Mouse (Mus musculus) liver, adult 2 months (tissue): ENCODE measurements around the gene Itgb2. TPM values are rescaled to one million over a fixed set of nuclear protein-coding genes. Genes with fewer than 3 reads are reported as not detected.
A peak's percentile ranks its signal among the peaks of the same experiment; 100 is the strongest.

Source experiments
- DNase-seq: peaks from one replicate; pipeline ENCODE4 v3.0.0-alpha.2; 2011; ENCODE audit warnings: low read depth, low spot score; ENCODE audit errors: extremely low read depth
- H3K27ac ChIP-seq: fragments of 200-500 bp; replicated peaks from 2 replicates; pipeline ENCODE4 v1.5.1; 2012; ENCODE audit warnings: low read depth, mild to moderate bottlenecking, control low read depth, inconsistent platforms, low read length; ENCODE audit not compliant: insufficient read depth
- H3K27me3 ChIP-seq: fragments of 200-500 bp; 2 replicates; pipeline ENCODE4 v1.6.1; 2012; ENCODE audit warnings: mild to moderate bottlenecking, moderate library complexity, low read length, inconsistent platforms; ENCODE audit not compliant: control insufficient read depth, insufficient read depth
- H3K36me3 ChIP-seq: fragments of 200-500 bp; 2 replicates; pipeline ENCODE4 v1.6.1; 2012; ENCODE audit warnings: low read length, inconsistent platforms; ENCODE audit not compliant: control insufficient read depth, insufficient read depth
- H3K4me1 ChIP-seq: fragments of 200-500 bp; 2 replicates; pipeline ENCODE4 v1.6.1; 2011; ENCODE audit warnings: low read length; ENCODE audit not compliant: control insufficient read depth, insufficient read depth
- H3K4me3 ChIP-seq: fragments of 200-500 bp; 2 replicates; pipeline ENCODE4 v1.5.1; 2011; ENCODE audit warnings: low read depth, mild to moderate bottlenecking, control low read depth, low read length, moderate library complexity; ENCODE audit not compliant: insufficient read depth
- H3K79me2 ChIP-seq: fragments of 200-500 bp; 2 replicates; pipeline ENCODE4 v1.6.1; 2012; ENCODE audit warnings: inconsistent platforms, mild to moderate bottlenecking, low read length, moderate library complexity; ENCODE audit not compliant: control insufficient read depth, insufficient read depth
- H3K9ac ChIP-seq: fragments of 200-500 bp; 2 replicates; pipeline ENCODE4 v1.6.1; 2012; ENCODE audit warnings: low read depth, mild to moderate bottlenecking, control low read depth, inconsistent platforms, low read length
- CTCF ChIP-seq: fragments of 200-500 bp; IDR thresholded peaks from 2 replicates; pipeline ENCODE4 v1.5.1; 2011; ENCODE audit warnings: low read depth, low read length, control low read depth
- POLR2A ChIP-seq: fragments of 200-500 bp; IDR thresholded peaks from 2 replicates; pipeline ENCODE4 v1.6.1; 2011; ENCODE audit warnings: low read length, control low read depth; ENCODE audit not compliant: insufficient read depth; ENCODE audit errors: extremely low read depth
- WGBS: fragments of 180-500 bp; shearing (Covaris S2); methylation state at CpG from one replicate; pipeline ENCODE4 v1.1.7; 2018; 5-methylcytosine and 5-hydroxymethylcytosine counted together
- polyA plus RNA-seq: library from polyadenylated mRNA; depleted of rRNA; stranded (reverse); fragments of >200 nt; gene quantifications from 2 replicates; pipeline ENCODE4 v1.2.3, GENCODE M21; 2012
- total RNA-seq: library from RNA; depleted of rRNA; stranded (reverse); fragments of >200 nt; gene quantifications from 2 replicates; pipeline ENCODE4 v1.2.3, GENCODE M21; 2014

Itgb2 gene
- total and polyA plus RNA-seq, 2 experiments: 4.8 to 5.6 TPM

- H3K36me3 ChIP-seq: peaks cover 18% of the 10 kb centered on the region
- no peak overlapping the region for H3K4me3 ChIP-seq
- H3K27me3 ChIP-seq: no peaks in the 10 kb centered on the region
- H3K9ac ChIP-seq: no peak overlapping the region
- WGBS: 98% methylated on average over 3 of the region's 3 CpGs
- DNase-seq: no peak
- no peaks in the 10 kb centered on the region for H3K4me1 ChIP-seq
- H3K79me2 ChIP-seq: no peaks in the 10 kb centered on the region; the same call in 1 of the 2 replicates
- TF ChIP-seq CTCF: peak; percentile 47
- no peak for TF ChIP-seq POLR2A
- no peak overlapping the region for H3K27ac ChIP-seq
Measured at GRCm38 (mm10) chr10:77492885-77493284, 37.2 kb upstream of the Itgb2 start.

- no peak for TF ChIP-seq CTCF
- TF ChIP-seq POLR2A: no peak
- Histone ChIP-seq H3K27me3 (no peaks in the 10 kb centered on the region), H3K9ac (no peak overlapping the region), H3K27ac (no peak overlapping the region), H3K79me2 (peaks cover 8% of the 10 kb centered on the region), H3K4me1 (no peaks in the 10 kb centered on the region), H3K36me3 (peaks cover 3% of the 10 kb centered on the region; the same call in 1 of the 2 replicates), H3K4me3 (no peak overlapping the region)
- 96% methylated on average over 13 of the region's 13 CpGs for WGBS
- no peak for DNase-seq
Measured at GRCm38 (mm10) chr10:77497185-77497584, 32.9 kb upstream of the Itgb2 start.

DNA sequence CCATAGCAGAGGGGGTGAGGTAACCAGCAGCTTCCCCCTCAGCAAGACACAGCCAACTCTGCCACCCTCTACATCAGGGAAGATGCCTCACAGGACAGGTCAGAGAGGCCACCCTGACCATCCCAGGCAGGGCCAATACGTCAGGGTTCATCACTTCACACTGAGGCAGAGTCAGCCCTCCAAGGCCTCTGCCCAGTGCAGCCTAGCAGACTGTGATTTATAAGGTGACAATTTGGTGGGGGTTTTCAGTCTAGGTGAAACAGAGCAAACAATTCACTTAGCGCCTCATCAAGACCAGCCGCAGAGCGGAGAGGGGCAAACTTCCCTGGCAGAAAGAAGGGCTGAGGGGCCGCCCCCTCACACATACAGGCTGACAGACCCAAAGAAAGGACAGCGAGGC is 31.8 kb upstream of the Itgb2 start:
- no peak for DNase-seq
- TF ChIP-seq POLR2A (no peak), CTCF (no peak)
- peaks cover 8% of the 10 kb centered on the region for H3K79me2 ChIP-seq
- H3K4me3 ChIP-seq: no peak overlapping the region
- 0 out of 2 replicates have a peak, but pooled peaks cover under 1% of the 10 kb centered on the region for H3K4me1 ChIP-seq
- H3K27ac ChIP-seq: no peak overlapping the region
- H3K27me3 ChIP-seq: no peaks in the 10 kb centered on the region
- peaks cover 3% of the 10 kb centered on the region; the same call in 1 of the 2 replicates for H3K36me3 ChIP-seq
- WGBS: 90% methylated on average over 6 of the region's 6 CpGs
- no peak overlapping the region for H3K9ac ChIP-seq

- TF ChIP-seq POLR2A (no peak), CTCF (no peak)
- H3K4me1 ChIP-seq: peaks cover 10% of the 10 kb centered on the region
Measured at GRCm38 (mm10) chr10:77500636-77501035, 29.4 kb upstream of the Itgb2 start.

DNA sequence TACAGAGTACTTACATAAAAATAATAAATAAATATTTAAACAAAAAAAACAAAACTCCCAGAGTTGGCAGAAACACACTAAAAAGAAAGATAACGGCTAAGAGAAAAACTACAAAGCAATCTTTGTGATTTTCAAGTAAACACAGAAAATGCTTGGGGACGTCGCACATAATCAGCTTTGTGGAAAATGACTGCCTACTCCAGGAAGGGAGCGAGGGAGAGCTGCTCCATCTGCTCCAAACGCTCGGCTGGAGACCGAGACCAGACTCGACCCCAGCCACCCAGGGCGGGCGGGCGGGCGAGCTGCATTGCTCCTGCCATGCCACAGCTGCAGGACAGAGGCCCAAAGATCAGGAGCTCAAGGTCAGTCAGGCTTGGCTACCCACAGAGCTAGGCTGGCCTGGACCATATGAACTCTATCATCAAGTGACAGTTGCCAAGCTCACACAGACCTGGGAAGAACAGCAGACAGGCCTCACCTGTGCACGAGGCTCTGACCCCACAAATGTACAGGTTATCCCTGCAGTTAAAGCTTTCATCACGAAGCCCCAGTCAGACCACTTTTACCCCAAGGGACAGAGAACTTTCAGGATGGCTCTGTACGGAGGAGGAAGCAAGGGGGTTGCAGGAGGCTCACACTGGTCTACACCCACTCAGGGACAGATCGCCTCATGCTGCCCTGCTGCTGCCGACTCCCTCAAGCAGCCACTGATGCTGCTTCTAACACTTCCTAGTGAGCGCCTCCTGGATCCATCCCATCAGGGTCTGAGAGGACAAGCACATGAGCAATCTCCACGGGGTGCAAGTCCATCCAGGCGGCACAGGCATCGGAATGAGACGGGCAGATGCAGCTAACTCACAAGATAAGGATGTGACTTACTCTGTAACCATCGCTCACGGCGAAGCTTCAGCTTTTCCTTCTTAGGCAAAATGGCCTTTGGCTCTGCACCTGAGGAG is 26.8 kb upstream of the Itgb2 start:
- Histone ChIP-seq H3K36me3 (peaks cover 3% of the 10 kb centered on the region; the same call in 1 of the 2 replicates), H3K9ac (no peak overlapping the region), H3K79me2 (peaks cover 10% of the 10 kb centered on the region), H3K4me1 (peaks cover 17% of the 10 kb centered on the region), H3K27me3 (no peaks in the 10 kb centered on the region), H3K27ac (no peak overlapping the region), H3K4me3 (no peak overlapping the region)
- TF ChIP-seq CTCF: no peak
- no peak for TF ChIP-seq POLR2A
- 55% methylated on average over 25 of the region's 25 CpGs for WGBS
- peak; percentile 90 for DNase-seq

More at GRCm38 (mm10) chr10:77500636-77501035, 29.4 kb upstream of the Itgb2 start:
- DNase-seq: no peak
- H3K4me3 ChIP-seq: no peak overlapping the region
- H3K36me3 ChIP-seq: peaks cover 3% of the 10 kb centered on the region; the same call in 1 of the 2 replicates
- peaks cover 8% of the 10 kb centered on the region for H3K79me2 ChIP-seq
- 67% methylated on average over 14 of the region's 14 CpGs for WGBS
- H3K9ac ChIP-seq: no peak overlapping the region
- H3K27me3 ChIP-seq: no peaks in the 10 kb centered on the region
- no peak overlapping the region for H3K27ac ChIP-seq
